In the genomic region with DNA sequence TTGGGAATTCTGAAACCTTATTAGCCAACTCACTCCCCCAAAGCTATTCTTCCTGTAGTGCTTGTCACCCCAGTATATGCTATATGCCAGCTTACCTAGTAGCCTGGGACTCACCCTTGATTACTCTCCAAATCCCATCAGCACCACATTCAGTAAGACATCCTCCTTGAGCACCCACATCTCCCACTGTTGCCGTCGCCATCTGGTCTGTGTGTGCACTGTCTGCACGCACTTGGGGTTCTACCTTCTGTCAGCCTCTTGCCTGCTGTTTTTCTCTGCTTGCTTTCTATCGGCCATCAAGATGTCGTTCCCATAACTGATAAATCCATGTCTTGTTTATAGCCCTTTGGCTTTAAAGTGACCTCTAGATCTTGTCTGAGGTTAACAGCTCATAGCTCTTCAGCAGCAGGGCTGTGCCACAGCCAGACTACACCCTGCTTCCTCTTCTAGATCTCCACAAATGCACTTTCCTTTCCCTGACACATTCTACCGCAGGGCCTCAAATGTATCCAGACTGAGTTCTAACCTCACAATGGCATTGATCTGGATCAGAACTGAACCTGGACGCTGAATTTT, we compare ENCODE assay signal across 11 mouse cellular contexts. TPM values are rescaled to one million over a fixed set of nuclear protein-coding genes. Genes with fewer than 3 reads are reported as not detected.
DNase-seq lines count a peak whose midpoint lies in the region; ATAC-seq and TF ChIP-seq lines count a peak whose summit lies in the region.
"Had no signal": no experiment of that assay in that cellular context is flagged by ENCODE, and none has a peak within 500 bp of the region (broad histone marks: within the 10 kb centered on the region; RNA-seq: fewer than 3 reads in every experiment).

No protein-coding gene starts in this region.

- no peak for TF ChIP-seq CTCF in forebrain, postnatal 0 days (IDR thresholded peaks at IDR 0.05; ENCODE audit: low read depth)
- TF ChIP-seq CTCF in thymus, adult 2 months (IDR thresholded peaks at IDR 0.05; ENCODE audit: borderline replicate concordance, control insufficient read depth, extremely low read depth, insufficient read depth, low read length, poor library complexity): no peak

- peak; percentile 68 for DNase-seq in layer of hippocampus, adult 11-12 months (ENCODE audit: low spot score)
- DNase-seq in layer of hippocampus, adult 9-10 months (ENCODE audit: low spot score): no peak
- DNase-seq in CD4-positive helper T cell, adult 2 months (ENCODE audit: low read depth, low spot score): peak; percentile 44
- no peak for DNase-seq in forebrain, postnatal 0 days
- DNase-seq in thymus, adult 2 months: no peak
- no peak for DNase-seq in thymus, postnatal 4 days
- DNase-seq in cerebellum, adult 9-10 months: no peak
- DNase-seq: heart, postnatal 10 days had no signal

- H3K9ac ChIP-seq in forebrain, postnatal 0 days: no peak overlapping the region
- H3K9ac ChIP-seq in liver, embryonic 16.5 days (ENCODE audit: low read depth, low read length): no peak overlapping the region
- H3K9ac ChIP-seq: embryonic facial prominence, embryonic 15.5 days; stomach, embryonic 15.5 days had no signal

- 63% methylated on average over 7 of the region's 7 CpGs for WGBS in forebrain, postnatal 0 days
- 33% methylated on average over 7 of the region's 7 CpGs for WGBS in liver, embryonic 16.5 days (ENCODE audit: insufficient replicate concordance)
- 30% methylated on average over 7 of the region's 7 CpGs for WGBS in thymus, adult 2 months

- ATAC-seq in forebrain, postnatal 0 days: peak; percentile 42
- no peak for ATAC-seq in liver, embryonic 16.5 days (ENCODE audit: low read depth)

- H3K4me2 ChIP-seq in forebrain, postnatal 0 days (ENCODE audit: low read depth): no peak overlapping the region
- peak overlapping the region; percentile 58 for H3K4me2 ChIP-seq in liver, embryonic 16.5 days (ENCODE audit: low read depth, low read length)

- no peaks in the 10 kb centered on the region for H3K9me3 ChIP-seq in forebrain, postnatal 0 days (ENCODE audit: low read length)
- no peaks in the 10 kb centered on the region for H3K9me3 ChIP-seq in liver, embryonic 16.5 days (replicated peaks; ENCODE audit: control insufficient read depth, low read length)
- H3K9me3 ChIP-seq: embryonic facial prominence, embryonic 15.5 days; stomach, embryonic 15.5 days had no signal

- H3K4me1 ChIP-seq in forebrain, postnatal 0 days (ENCODE audit: insufficient read depth): no peaks in the 10 kb centered on the region
- peaks cover 42% of the 10 kb centered on the region for H3K4me1 ChIP-seq in liver, embryonic 16.5 days (ENCODE audit: control insufficient read depth, low read depth, low read length)
- peaks cover 22% of the 10 kb centered on the region for H3K4me1 ChIP-seq in thymus, adult 2 months (replicated peaks; ENCODE audit: control insufficient read depth, insufficient read depth, low read length)

- H3K27me3 ChIP-seq in forebrain, postnatal 0 days (ENCODE audit: insufficient read depth, low read length): no peaks in the 10 kb centered on the region
- no peaks in the 10 kb centered on the region for H3K27me3 ChIP-seq in liver, embryonic 16.5 days (ENCODE audit: control insufficient read depth, insufficient read depth, low read depth, low read length)
- H3K27me3 ChIP-seq in thymus, adult 2 months (ENCODE audit: control insufficient read depth, insufficient read depth, low read length): no peaks in the 10 kb centered on the region
- H3K27me3 ChIP-seq: embryonic facial prominence, embryonic 15.5 days; stomach, embryonic 15.5 days had no signal

- no peaks in the 10 kb centered on the region for H3K36me3 ChIP-seq in forebrain, postnatal 0 days (ENCODE audit: insufficient read depth)
- no peaks in the 10 kb centered on the region for H3K36me3 ChIP-seq in liver, embryonic 16.5 days (ENCODE audit: control insufficient read depth, insufficient read depth)
- H3K36me3 ChIP-seq in thymus, adult 2 months (ENCODE audit: control insufficient read depth, insufficient read depth, low read length): no peaks in the 10 kb centered on the region
- H3K36me3 ChIP-seq: embryonic facial prominence, embryonic 15.5 days; stomach, embryonic 15.5 days had no signal

- no peak overlapping the region for H3K4me3 ChIP-seq in forebrain, postnatal 0 days (ENCODE audit: low read depth, low read length)
- no peak overlapping the region for H3K4me3 ChIP-seq in liver, embryonic 16.5 days (ENCODE audit: low read depth, low read length)
- H3K4me3 ChIP-seq in thymus, adult 2 months (ENCODE audit: control insufficient read depth, insufficient read depth, low read length): no peak overlapping the region

- H3K27ac ChIP-seq in forebrain, postnatal 0 days (ENCODE audit: low read depth, low read length): no peak overlapping the region
- no peak overlapping the region for H3K27ac ChIP-seq in liver, embryonic 16.5 days (ENCODE audit: low read length)
- no peak overlapping the region for H3K27ac ChIP-seq in thymus, adult 2 months (ENCODE audit: control insufficient read depth, insufficient read depth, low read length)
- H3K27ac ChIP-seq: embryonic facial prominence, embryonic 15.5 days; stomach, embryonic 15.5 days had no signal

- TF ChIP-seq POLR2A in thymus, adult 2 months (IDR thresholded peaks at IDR 0.05; ENCODE audit: control insufficient read depth, extremely low read depth, insufficient read depth, low read length, poor library complexity): no peak

RNA-seq across cellular contexts. Expression of a gene that starts 30.4 kb away (rescaled TPM):
- total RNA-seq in forebrain, postnatal 0 days (2014; rRNA removed): 71.3 and 73.9 TPM in 2 replicates
- 83.4 and 91.4 TPM in 2 replicates for polyA plus RNA-seq in forebrain, postnatal 0 days (2015; fragmentation: Nextera tagmentation; extraction: Ambion mirVana)
- 54.8 and 56.0 TPM in 2 replicates for polyA plus RNA-seq in liver, embryonic 16.5 days (2015; fragmentation: Nextera tagmentation; extraction: Ambion mirVana)
- 35.2 and 36.6 TPM in 2 replicates for polyA plus RNA-seq in thymus, adult 2 months (2012; rRNA removed)

RNA-seq across cellular contexts. Expression of a gene that starts 42.9 kb away (rescaled TPM):
- 92.8 and 118 TPM in 2 replicates for total RNA-seq in forebrain, postnatal 0 days (2014; rRNA removed)
- polyA plus RNA-seq in forebrain, postnatal 0 days (2015; fragmentation: Nextera tagmentation; extraction: Ambion mirVana): 40.6 and 53.1 TPM in 2 replicates
- 10.4 and 14.2 TPM in 2 replicates for polyA plus RNA-seq in liver, embryonic 16.5 days (2015; fragmentation: Nextera tagmentation; extraction: Ambion mirVana)
- 18.7 and 56.2 TPM in 2 replicates for polyA plus RNA-seq in thymus, adult 2 months (2012; rRNA removed)

Comparison
In these comparisons a context has a peak if more than half of its experiments do, and no peak if none do; other contexts are left out.
1. DNase-seq: peak in layer of hippocampus, adult 11-12 months (single experiment) and CD4-positive helper T cell, adult 2 months (single experiment); none in layer of hippocampus, adult 9-10 months (single experiment), forebrain, postnatal 0 days (single experiment), thymus, adult 2 months (single experiment), thymus, postnatal 4 days (single experiment) and cerebellum, adult 9-10 months (single experiment).